Mouse (Mus musculus) thymus, adult 2 months (tissue): ENCODE data around the gene Cobl.

ENCODE experiments used
- CTCF ChIP-seq: fragments of 200-500 bp; IDR thresholded peaks from 2 replicates; pipeline ENCODE4 v1.5.1; 2012; ENCODE audit warnings: mild to moderate bottlenecking, control low read depth, low read length, moderate library complexity, borderline replicate concordance; ENCODE audit not compliant: control insufficient read depth, poor library complexity, insufficient read depth; ENCODE audit errors: extremely low read depth
- POLR2A ChIP-seq: fragments of 200-500 bp; IDR thresholded peaks from 2 replicates; pipeline ENCODE4 v1.6.1; 2012; ENCODE audit warnings: mild to moderate bottlenecking, low read length, control low read depth, moderate library complexity; ENCODE audit not compliant: control insufficient read depth, poor library complexity, insufficient read depth; ENCODE audit errors: extremely low read depth

DNA sequence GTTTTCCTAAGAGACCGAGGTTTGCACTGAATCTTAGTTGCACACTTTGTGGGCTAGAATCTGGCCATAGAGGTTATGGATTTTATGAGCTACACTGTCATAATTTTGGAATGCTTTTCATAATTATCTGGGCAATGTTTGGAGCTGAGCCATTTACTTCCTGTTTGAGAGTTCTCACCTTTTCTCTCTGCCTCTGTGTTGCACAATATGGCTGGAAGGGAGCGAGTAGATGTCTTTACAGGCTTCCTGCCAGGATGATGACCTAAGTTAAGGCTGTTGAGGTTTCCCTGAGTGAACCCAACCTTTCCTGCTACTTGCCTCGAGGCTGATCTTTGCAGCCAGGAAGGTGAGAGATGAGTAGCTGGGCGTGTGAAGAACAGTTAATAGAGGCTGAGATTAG is 229.9 kb downstream of the Cobl start:
- TF ChIP-seq CTCF, result no peak
- no peak for TF ChIP-seq POLR2A
